Comparison of ENCODE assay signal across 8 mouse cellular contexts in genomic region chr7:145198223-145198714, GRCm38 (mm10). TPM values are rescaled to one million over a fixed set of nuclear protein-coding genes. Genes with fewer than 3 reads are reported as not detected.
DNase-seq lines count a peak whose midpoint lies in the region; ATAC-seq and TF ChIP-seq lines count a peak whose summit lies in the region.

No protein-coding gene starts in this region.

- no peak for TF ChIP-seq CTCF in forebrain, postnatal 0 days (IDR thresholded peaks at IDR 0.05; ENCODE audit: low read depth)

- 0 out of 2 replicates have a peak, but pooled peaks cover 10% of the 10 kb centered on the region for H3K4me1 ChIP-seq in forebrain, postnatal 0 days (ENCODE audit: insufficient read depth)
- H3K4me1 ChIP-seq in stomach, embryonic 15.5 days, result peaks cover 30% of the 10 kb centered on the region

- H3K27me3 ChIP-seq in forebrain, postnatal 0 days (ENCODE audit: insufficient read depth, low read length), result no peaks in the 10 kb centered on the region
- no peaks in the 10 kb centered on the region for H3K27me3 ChIP-seq in stomach, embryonic 15.5 days (replicated peaks)

- H3K9me3 ChIP-seq in forebrain, postnatal 0 days (ENCODE audit: low read length), result no peaks in the 10 kb centered on the region
- no peaks in the 10 kb centered on the region for H3K9me3 ChIP-seq in stomach, embryonic 15.5 days

- H3K36me3 ChIP-seq in forebrain, postnatal 0 days (ENCODE audit: insufficient read depth), result no peaks in the 10 kb centered on the region
- no peaks in the 10 kb centered on the region for H3K36me3 ChIP-seq in stomach, embryonic 15.5 days

- 46% methylated on average over 4 of the region's 4 CpGs for WGBS in forebrain, postnatal 0 days
- 24% methylated on average over 4 of the region's 4 CpGs for WGBS in stomach, embryonic 15.5 days

- 0 out of 2 replicates have a peak, but pooled peaks have one; percentile 40 for ATAC-seq in forebrain, postnatal 0 days
- peak; percentile 36 for ATAC-seq in stomach, embryonic 15.5 days (ENCODE audit: insufficient read depth, low FRiP score, low read depth)

- intact Hi-C loops in gastrocnemius, postnatal 14 days (cut with DNase I; ENCODE audit: low total_unique reads), result no loop called here

- H3K9ac ChIP-seq in forebrain, postnatal 0 days, result no peak overlapping the region
- H3K9ac ChIP-seq in stomach, embryonic 15.5 days, result no peak overlapping the region

- H3K4me2 ChIP-seq in forebrain, postnatal 0 days (ENCODE audit: low read depth), result no peak overlapping the region
- no peak overlapping the region for H3K4me2 ChIP-seq in stomach, embryonic 15.5 days

- no peak overlapping the region for H3K27ac ChIP-seq in forebrain, postnatal 0 days (ENCODE audit: low read depth, low read length)
- H3K27ac ChIP-seq in stomach, embryonic 15.5 days, result peak overlapping the region; percentile 69

- DNase-seq in gastrocnemius, postnatal 14 days, result peak; percentile 53
- DNase-seq in gastrocnemius, postnatal 4 days (ENCODE audit: low spot score in 2 of 2), result no peak
- DNase-seq in MN1 (ENCODE audit: low spot score), result peak; percentile 45
- no peak for DNase-seq in forebrain, postnatal 0 days
- DNase-seq in layer of hippocampus, postnatal 36 days, result peak; percentile 60 to 71
- no peak for DNase-seq in natural killer cell, adult 2 months (ENCODE audit: low spot score in 2 of 2)
- DNase-seq in kidney, adult 18-20 months, result no peak

- no peak overlapping the region for H3K4me3 ChIP-seq in forebrain, postnatal 0 days (ENCODE audit: low read depth, low read length)
- no peak overlapping the region for H3K4me3 ChIP-seq in stomach, embryonic 15.5 days (replicated peaks)

RNA-seq across cellular contexts. Expression of gene 1810010D01Rik, which starts 9.7 kb away (rescaled TPM):
- total RNA-seq in gastrocnemius, postnatal 14 days (2021), result under 1 TPM in 1 of 2 experiments, not detected in 1; 0.35 TPM
- total RNA-seq in gastrocnemius, postnatal 4 days (2021), result under 1 TPM in 1 of 2 experiments, not detected in 1; 0.31 TPM
- total RNA-seq in forebrain, postnatal 0 days (2014; rRNA removed), result 0.31 and 1.00 TPM in 2 replicates
- 0.25 TPM in 1 of 2 replicates, not detected in the other for polyA plus RNA-seq in forebrain, postnatal 0 days (2015; fragmentation: Nextera tagmentation; extraction: Ambion mirVana)
- 1 to 10 TPM; 1.3 to 1.7 TPM for total RNA-seq in layer of hippocampus, postnatal 36 days (2021)
- polyA plus RNA-seq in stomach, embryonic 15.5 days (2015; fragmentation: Nextera tagmentation; extraction: Ambion mirVana), result 0.94 and 0.95 TPM in 2 replicates

Comparison
In these comparisons a context has a peak if more than half of its experiments do, and no peak if none do; other contexts are left out.
1. DNase-seq: peak in gastrocnemius, postnatal 14 days (single experiment), MN1 (single experiment) and layer of hippocampus, postnatal 36 days (2 of 2); none in gastrocnemius, postnatal 4 days (0 of 2), forebrain, postnatal 0 days (single experiment), natural killer cell, adult 2 months (0 of 2) and kidney, adult 18-20 months (single experiment).